Mouse (Mus musculus) cerebellum, adult 2 months (tissue): ENCODE measurements around the gene Kcnc2.

Source experiments
- CTCF ChIP-seq: fragments of 200-500 bp; IDR thresholded peaks from 2 replicates; pipeline ENCODE4 v1.5.1; 2011; ENCODE audit warnings: low read depth, mild to moderate bottlenecking, control low read depth, low read length, moderate library complexity, borderline replicate concordance; ENCODE audit not compliant: insufficient read depth
- POLR2A ChIP-seq: fragments of 200-500 bp; IDR thresholded peaks from 2 replicates; pipeline ENCODE4 v1.6.1; 2011; ENCODE audit warnings: low read length, control low read depth, borderline replicate concordance; ENCODE audit not compliant: insufficient read depth

DNA sequence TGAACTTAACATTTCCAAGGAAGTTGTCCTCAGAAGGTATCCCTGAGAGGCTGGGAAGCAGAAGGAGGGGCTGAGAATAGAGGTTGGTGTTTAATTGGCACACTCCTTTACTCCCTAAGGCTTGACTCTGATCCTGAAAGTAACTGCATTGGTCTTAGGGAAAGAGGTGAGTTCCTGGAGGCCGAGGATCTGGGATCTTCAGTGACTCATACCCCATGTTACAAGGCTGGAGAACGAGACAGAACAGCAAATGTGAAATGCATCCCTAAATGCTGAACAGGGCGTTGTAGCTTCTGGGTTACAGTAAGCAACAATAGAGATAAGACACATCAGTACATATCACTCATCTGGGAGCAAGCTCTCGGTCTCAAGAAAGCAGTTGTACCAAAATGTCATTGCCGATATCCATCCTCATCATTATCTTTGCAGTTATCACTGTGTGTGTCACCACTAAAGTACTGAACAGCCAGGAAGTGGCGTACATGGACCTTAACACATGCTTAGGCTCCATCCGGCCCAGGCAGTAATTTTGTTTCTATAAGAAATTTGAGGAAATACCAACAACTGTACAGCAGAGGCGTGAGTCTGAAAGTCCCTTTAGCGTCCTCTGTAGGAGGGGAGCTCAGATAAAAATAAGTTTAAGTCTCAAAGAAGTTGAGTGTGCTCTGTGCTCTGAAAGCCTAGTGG, 211.1 kb downstream of the Kcnc2 start:
- TF ChIP-seq CTCF (no peak), POLR2A (no peak)
